Mouse (Mus musculus): Measurements from ENCODE around the gene Atp2c2. TPM values are rescaled to one million over a fixed set of nuclear protein-coding genes. Genes with fewer than 3 reads are reported as not detected.

The Atp2c2 gene
- total and polyA plus RNA-seq, 3 experiments = 0.07 to 0.59 TPM; not detected in 1

DNA sequence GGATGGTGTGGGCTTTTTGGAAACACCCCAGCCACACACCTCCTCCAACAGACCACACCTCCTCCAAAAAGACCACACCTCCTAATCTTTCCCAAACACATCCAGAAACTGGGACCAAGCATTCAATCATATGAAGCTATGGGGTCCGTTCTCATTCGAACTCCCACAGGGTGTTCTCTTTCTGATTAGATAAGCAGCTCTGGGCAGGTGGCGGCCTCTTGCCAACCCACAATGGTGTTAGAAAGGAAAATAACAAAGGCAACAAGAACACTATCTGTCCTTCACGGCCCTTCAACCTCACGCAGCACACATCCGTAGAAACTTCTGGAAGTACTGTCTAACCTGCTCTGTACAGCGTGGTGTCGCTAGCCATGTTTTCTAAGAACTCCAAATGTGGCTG is 27.3 kb downstream of the Atp2c2 start:
- H3K79me2 ChIP-seq (replicated peaks; ENCODE audit: control insufficient read depth, insufficient read depth, low read length) = no peaks in the 10 kb centered on the region
- 51% methylated on average over 8 of the region's 8 CpGs for WGBS
- TF ChIP-seq EP300 (IDR thresholded peaks at IDR 0.05; ENCODE audit: insufficient read depth, low read depth, low read length) (no peak), POLR2A (IDR thresholded peaks at IDR 0.05; ENCODE audit: insufficient read depth, low read depth, low read length) (no peak), CTCF (IDR thresholded peaks at IDR 0.05) (no peak)
- no peak for DNase-seq
- no peak overlapping the region for H3K4me3 ChIP-seq
- H3K9ac ChIP-seq (ENCODE audit: low read depth, low read length) = no peak overlapping the region
- intact Hi-C loops (cut with DNase I) = no loop called here
- H3K27me3 ChIP-seq (ENCODE audit: control insufficient read depth, insufficient read depth, low read length) = no peaks in the 10 kb centered on the region
- no peaks in the 10 kb centered on the region for H3K36me3 ChIP-seq (ENCODE audit: control insufficient read depth, insufficient read depth, low read length)
- H3K27ac ChIP-seq = no peak overlapping the region
- no peaks in the 10 kb centered on the region for H3K4me1 ChIP-seq (ENCODE audit: control insufficient read depth, insufficient read depth, low read length)

DNA sequence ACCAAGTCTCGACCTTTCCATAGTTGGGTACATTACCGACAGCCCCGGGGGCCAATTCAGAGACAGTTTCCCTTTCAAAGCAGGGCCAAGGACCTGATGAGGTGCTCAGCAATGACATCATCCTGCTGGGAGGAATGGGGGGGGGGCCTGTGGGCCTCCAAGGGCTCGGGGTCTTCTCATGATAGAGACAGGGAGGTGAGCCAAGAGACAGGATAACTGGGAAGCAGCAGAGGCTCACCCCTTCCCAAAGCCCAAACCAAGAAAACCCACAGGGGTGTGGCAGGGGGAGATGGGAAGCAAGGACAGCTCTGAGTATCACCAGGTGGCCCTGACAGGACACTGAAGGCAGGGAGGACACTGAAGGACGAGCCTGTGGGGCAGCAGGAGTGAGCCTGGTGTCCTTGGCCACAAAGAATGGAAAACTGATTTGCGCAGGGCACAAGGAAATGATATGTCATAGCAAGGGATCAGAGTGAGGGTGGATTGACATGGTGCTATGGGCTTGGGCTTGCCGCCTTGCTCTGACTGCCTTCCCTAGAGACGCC is 28.6 kb downstream of the Atp2c2 start:
- intact Hi-C loops (cut with DNase I) = no loop called here
- Histone ChIP-seq H3K79me2 (replicated peaks; ENCODE audit: control insufficient read depth, insufficient read depth, low read length) (no peaks in the 10 kb centered on the region), H3K27ac (no peak overlapping the region), H3K27me3 (ENCODE audit: control insufficient read depth, insufficient read depth, low read length) (no peaks in the 10 kb centered on the region), H3K4me1 (ENCODE audit: control insufficient read depth, insufficient read depth, low read length) (no peaks in the 10 kb centered on the region), H3K9ac (ENCODE audit: low read depth, low read length) (no peak overlapping the region), H3K4me3 (no peak overlapping the region), H3K36me3 (ENCODE audit: control insufficient read depth, insufficient read depth, low read length) (no peaks in the 10 kb centered on the region)
- 79% methylated on average over 8 of the region's 8 CpGs for WGBS
- no peak for DNase-seq
- TF ChIP-seq EP300 (IDR thresholded peaks at IDR 0.05; ENCODE audit: insufficient read depth, low read depth, low read length) (no peak), CTCF (IDR thresholded peaks at IDR 0.05) (no peak), POLR2A (IDR thresholded peaks at IDR 0.05; ENCODE audit: insufficient read depth, low read depth, low read length) (no peak)

DNA sequence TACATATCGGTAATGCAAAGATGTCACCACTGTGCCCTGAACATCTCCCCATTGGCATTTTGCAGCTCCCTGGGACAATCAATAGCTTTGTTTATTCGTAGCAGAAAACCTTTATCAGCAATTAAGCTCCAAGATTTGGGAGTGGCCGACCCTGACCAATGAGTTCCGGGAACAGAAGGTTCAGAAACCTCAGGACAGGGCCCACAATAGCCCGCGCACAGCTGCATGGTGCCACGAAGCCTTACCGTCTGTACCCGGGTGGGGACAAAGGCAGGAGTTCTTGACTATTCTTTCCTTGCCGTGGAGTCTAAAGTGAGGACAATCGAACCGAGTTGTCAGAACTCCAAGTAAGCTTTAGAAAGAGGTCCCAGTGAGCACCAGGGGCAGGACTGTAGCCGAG is 32.3 kb downstream of the Atp2c2 start:
- intact Hi-C loops (cut with DNase I) = no loop called here

DNA sequence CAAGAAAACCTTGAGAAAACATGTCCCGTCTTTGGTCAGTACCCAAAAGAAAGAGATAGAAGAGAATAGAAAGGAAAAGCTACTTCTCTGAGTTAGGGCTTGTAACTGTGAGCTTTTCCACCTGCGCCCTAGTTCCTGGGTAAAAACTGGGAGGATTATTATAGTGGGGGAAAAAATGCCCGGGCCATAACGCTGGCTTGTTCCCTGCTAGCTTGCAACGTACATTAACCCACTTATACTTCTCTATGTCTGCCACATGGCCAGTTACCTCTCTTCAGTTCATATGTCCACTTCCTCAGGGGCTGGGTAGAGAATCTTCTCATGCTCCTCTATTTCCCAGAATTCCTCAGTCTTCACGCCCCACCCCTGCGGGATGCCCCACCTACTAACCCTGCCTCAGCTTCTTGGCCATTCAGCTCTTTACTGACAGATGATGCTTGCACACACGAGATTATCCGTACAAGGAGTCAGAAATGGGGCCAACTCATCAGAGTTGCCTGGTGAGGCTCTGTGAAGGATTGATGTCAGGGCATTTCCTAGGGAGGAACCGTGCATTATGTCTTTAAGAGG is 36.6 kb downstream of the Atp2c2 start:
- Histone ChIP-seq H3K79me2 (replicated peaks; ENCODE audit: control insufficient read depth, insufficient read depth, low read length) (no peaks in the 10 kb centered on the region), H3K4me1 (ENCODE audit: control insufficient read depth, insufficient read depth, low read length) (no peaks in the 10 kb centered on the region), H3K4me3 (no peak overlapping the region), H3K27me3 (ENCODE audit: control insufficient read depth, insufficient read depth, low read length) (no peaks in the 10 kb centered on the region), H3K27ac (no peak overlapping the region), H3K36me3 (ENCODE audit: control insufficient read depth, insufficient read depth, low read length) (no peaks in the 10 kb centered on the region), H3K9ac (ENCODE audit: low read depth, low read length) (no peak overlapping the region)
- TF ChIP-seq POLR2A (IDR thresholded peaks at IDR 0.05; ENCODE audit: insufficient read depth, low read depth, low read length) (no peak), CTCF (IDR thresholded peaks at IDR 0.05) (no peak), EP300 (IDR thresholded peaks at IDR 0.05; ENCODE audit: insufficient read depth, low read depth, low read length) (no peak)
- no peak for DNase-seq
- 87% methylated on average over 10 of the region's 10 CpGs for WGBS
- intact Hi-C loops (cut with DNase I) = no loop called here

More for the DNA sequence above, 32.3 kb downstream of the Atp2c2 start:
- H3K27ac ChIP-seq = no peak overlapping the region
- DNase-seq = no peak
- WGBS = 83% methylated on average over 13 of the region's 13 CpGs
- TF ChIP-seq POLR2A (IDR thresholded peaks at IDR 0.05; ENCODE audit: insufficient read depth, low read depth, low read length) (no peak), CTCF (IDR thresholded peaks at IDR 0.05) (no peak), EP300 (IDR thresholded peaks at IDR 0.05; ENCODE audit: insufficient read depth, low read depth, low read length) (no peak)
- H3K4me3 ChIP-seq = no peak overlapping the region
- H3K27me3 ChIP-seq (ENCODE audit: control insufficient read depth, insufficient read depth, low read length) = no peaks in the 10 kb centered on the region
- no peaks in the 10 kb centered on the region for H3K79me2 ChIP-seq (replicated peaks; ENCODE audit: control insufficient read depth, insufficient read depth, low read length)
- no peaks in the 10 kb centered on the region for H3K36me3 ChIP-seq (ENCODE audit: control insufficient read depth, insufficient read depth, low read length)
- H3K9ac ChIP-seq (ENCODE audit: low read depth, low read length) = no peak overlapping the region
- H3K4me1 ChIP-seq (ENCODE audit: control insufficient read depth, insufficient read depth, low read length) = no peaks in the 10 kb centered on the region

DNA sequence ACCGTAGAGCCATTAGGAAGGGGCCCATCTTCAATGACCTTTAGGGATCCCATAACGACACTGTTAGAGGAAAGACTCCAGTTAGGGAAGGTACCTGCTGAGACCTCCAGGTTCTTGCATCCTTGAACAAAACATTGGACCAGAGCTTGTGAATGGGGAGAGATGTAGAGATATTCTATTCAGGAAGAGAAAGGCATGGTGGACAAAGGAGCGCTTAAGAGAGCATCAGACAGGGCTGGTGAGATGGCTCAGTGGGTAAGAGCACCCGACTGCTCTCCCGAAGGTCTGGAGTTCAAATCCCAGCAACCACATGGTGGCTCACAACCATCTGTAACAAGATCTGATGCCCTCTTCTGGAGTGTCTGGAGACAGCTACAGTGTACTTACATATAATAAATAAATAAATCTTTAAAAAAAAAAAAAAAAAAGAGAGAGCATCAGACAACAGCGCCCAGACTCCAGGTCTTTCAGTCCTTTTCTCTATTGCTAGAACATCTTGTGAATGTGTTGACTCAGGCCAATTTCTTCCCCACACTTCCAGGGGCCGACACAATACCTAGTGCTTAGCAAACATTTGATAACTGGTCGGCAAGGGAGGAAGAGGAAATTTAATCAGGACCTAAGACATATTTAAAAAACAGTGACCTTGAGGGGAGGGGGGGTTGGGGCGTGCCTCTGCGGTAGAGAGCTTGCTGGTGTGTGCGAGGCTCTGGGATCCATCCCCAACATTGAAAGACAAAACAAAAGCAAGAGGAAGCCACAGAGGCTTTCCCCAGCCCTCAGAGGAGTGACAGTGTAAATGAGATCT is 37.5 kb downstream of the Atp2c2 start:
- H3K27me3 ChIP-seq (ENCODE audit: control insufficient read depth, insufficient read depth, low read length) = no peaks in the 10 kb centered on the region
- H3K27ac ChIP-seq = no peak overlapping the region
- no peak overlapping the region for H3K9ac ChIP-seq (ENCODE audit: low read depth, low read length)
- DNase-seq = no peak
- H3K4me1 ChIP-seq (ENCODE audit: control insufficient read depth, insufficient read depth, low read length) = no peaks in the 10 kb centered on the region
- no peaks in the 10 kb centered on the region for H3K36me3 ChIP-seq (ENCODE audit: control insufficient read depth, insufficient read depth, low read length)
- WGBS = 59% methylated on average over 11 of the region's 11 CpGs
- intact Hi-C loops (cut with DNase I) = no loop called here
- H3K79me2 ChIP-seq (replicated peaks; ENCODE audit: control insufficient read depth, insufficient read depth, low read length) = no peaks in the 10 kb centered on the region
- no peak overlapping the region for H3K4me3 ChIP-seq
- TF ChIP-seq CTCF (IDR thresholded peaks at IDR 0.05) = no peak
- TF ChIP-seq POLR2A (IDR thresholded peaks at IDR 0.05; ENCODE audit: insufficient read depth, low read depth, low read length) = no peak
- TF ChIP-seq EP300 (IDR thresholded peaks at IDR 0.05; ENCODE audit: insufficient read depth, low read depth, low read length) = no peak

Measured in heart, adult 2 months (tissue).